Mouse (Mus musculus) CH12.LX (cell line): ENCODE data around the gene Ap2a1.

Experiments used
- BHLHE40 ChIP-seq: IDR thresholded peaks from 2 replicates; pipeline ENCODE4 v1.6.1; 2011; ENCODE audit warnings: mild to moderate bottlenecking, low read depth, low read length, improper control_type of control experiment
- CTCF ChIP-seq, 2 experiments: IDR thresholded peaks in 1 of 2; conservative IDR thresholded peaks in 1 of 2; 2 replicates each; pipeline ENCODE4 v1.5.1; 2011 to 2012; ENCODE audit warnings: low read depth in 2 of 2, low read length in 2 of 2, improper control_type of control experiment in 1 of 2, inconsistent platforms in 1 of 2, mild to moderate bottlenecking in 1 of 2, moderate library complexity in 1 of 2
- ELF1 ChIP-seq: IDR thresholded peaks from 2 replicates; pipeline ENCODE4 v1.6.1; 2014; ENCODE audit warnings: low read depth, mild to moderate bottlenecking, inconsistent platforms, low read length, improper control_type of control experiment
- HCFC1 ChIP-seq: IDR thresholded peaks from 2 replicates; pipeline ENCODE4 v1.6.1; 2012; ENCODE audit warnings: low read depth, mild to moderate bottlenecking, inconsistent platforms, low read length, improper control_type of control experiment
- JUND ChIP-seq: conservative IDR thresholded peaks from 2 replicates; pipeline ENCODE4 v1.6.1; 2011; ENCODE audit warnings: low read depth, low read length, improper control_type of control experiment
- MAZ ChIP-seq: IDR thresholded peaks from 2 replicates; pipeline ENCODE4 v1.6.1; 2012; ENCODE audit warnings: low read depth, mild to moderate bottlenecking, inconsistent platforms, low read length, improper control_type of control experiment, moderate library complexity
- NELFE ChIP-seq: IDR thresholded peaks from 2 replicates; pipeline ENCODE4 v1.6.1; 2011; ENCODE audit warnings: low read depth, low read length, improper control_type of control experiment
- NRF1 ChIP-seq: IDR thresholded peaks from 2 replicates; pipeline ENCODE4 v1.6.1; 2014; ENCODE audit warnings: low read depth, mild to moderate bottlenecking, inconsistent platforms, low read length, improper control_type of control experiment, moderate library complexity
- POLR2A ChIP-seq: IDR thresholded peaks from 2 replicates; pipeline ENCODE4 v1.6.1; 2011; ENCODE audit warnings: low read depth, mild to moderate bottlenecking, improper control_type of control experiment, low read length
- POLR2AphosphoS2 ChIP-seq: IDR thresholded peaks from 2 replicates; pipeline ENCODE4 v1.6.1; 2011; ENCODE audit warnings: low read depth, low read length, improper control_type of control experiment
- USF1 ChIP-seq: IDR thresholded peaks from 2 replicates; pipeline ENCODE4 v1.6.1; 2014; ENCODE audit warnings: low read depth, mild to moderate bottlenecking, inconsistent platforms, low read length, improper control_type of control experiment
- ZC3H11A ChIP-seq: IDR thresholded peaks from 2 replicates; pipeline ENCODE4 v1.6.1; 2012; ENCODE audit warnings: low read depth, mild to moderate bottlenecking, inconsistent platforms, low read length, improper control_type of control experiment

DNA sequence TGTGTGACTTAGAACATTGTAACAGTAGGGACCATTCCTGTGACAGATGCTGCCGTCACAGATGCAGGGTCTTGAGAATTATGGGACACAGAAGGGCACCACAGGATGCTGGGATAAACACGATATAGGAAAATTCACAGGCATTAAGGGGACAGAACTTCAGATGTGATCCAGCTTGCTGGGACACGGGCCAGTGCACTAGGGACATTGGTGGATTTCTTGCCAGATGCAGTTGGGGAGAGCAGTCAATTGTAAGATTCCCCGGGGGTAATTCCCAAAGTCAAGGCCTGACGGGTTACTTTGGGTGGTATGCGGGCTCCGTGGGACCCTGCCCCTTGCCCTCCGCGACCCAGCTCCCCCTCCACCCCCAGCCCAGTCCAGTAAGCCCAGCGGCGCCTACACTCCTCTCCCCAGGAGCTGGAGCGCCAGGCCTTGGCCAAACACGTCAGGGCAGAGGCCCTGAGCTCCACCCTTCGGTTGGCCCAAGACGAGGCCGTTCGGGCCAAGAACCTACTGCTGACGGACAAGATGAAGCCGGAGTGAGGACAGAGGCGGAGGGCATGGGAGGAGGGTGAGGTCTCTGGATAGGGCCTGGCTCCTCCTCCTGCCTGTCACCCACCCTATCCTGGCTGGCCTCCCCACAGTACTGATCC is 28.0 kb upstream of the Ap2a1 start:
- TF ChIP-seq BHLHE40 (no peak), POLR2A (no peak), HCFC1 (no peak), USF1 (no peak), CTCF (conservative IDR thresholded peaks at IDR 0.05 in 1 of 2, IDR thresholded peaks at IDR 0.05 in 1 of 2; ENCODE audit: low read depth in 2 of 2, low read length in 2 of 2) (no peak), JUND (no peak), ZC3H11A (no peak), NELFE (no peak), ELF1 (no peak), NRF1 (no peak), POLR2AphosphoS2 (no peak), MAZ (no peak)
